Comparison of ENCODE assay signal across 10 mouse cellular contexts in genomic region chr19:41832501-41833201, GRCm38 (mm10). TPM values are rescaled to one million over a fixed set of nuclear protein-coding genes. Genes with fewer than 3 reads are reported as not detected.
A peak's percentile ranks its signal among the peaks of the same experiment; 100 is the strongest.
DNase-seq lines count a peak whose midpoint lies in the region; ATAC-seq and TF ChIP-seq lines count a peak whose summit lies in the region.
"Had no signal": no experiment of that assay in that cellular context is flagged by ENCODE, and none has a peak within 500 bp of the region (broad histone marks: within the 10 kb centered on the region; RNA-seq: fewer than 3 reads in every experiment).

No protein-coding gene starts in this region.

- H3K36me3 ChIP-seq in liver, embryonic 16.5 days (ENCODE audit: control insufficient read depth, insufficient read depth) = no peaks in the 10 kb centered on the region
- H3K36me3 ChIP-seq in small intestine, adult 2 months (ENCODE audit: control insufficient read depth, insufficient read depth, low read length) = no peaks in the 10 kb centered on the region

- 40% methylated on average over 13 of the region's 13 CpGs for WGBS in liver, embryonic 16.5 days (ENCODE audit: insufficient replicate concordance)
- WGBS in small intestine, adult 2 months = 48% methylated on average over 13 of the region's 13 CpGs

- peaks cover 62% of the 10 kb centered on the region for H3K4me1 ChIP-seq in liver, embryonic 16.5 days (ENCODE audit: control insufficient read depth, low read depth, low read length)
- peaks cover 15% of the 10 kb centered on the region for H3K4me1 ChIP-seq in small intestine, adult 2 months (ENCODE audit: control insufficient read depth, insufficient read depth, insufficient read length, low read length)

- no peaks in the 10 kb centered on the region for H3K9me3 ChIP-seq in liver, embryonic 16.5 days (replicated peaks; ENCODE audit: control insufficient read depth, low read length)

- TF ChIP-seq CTCF in small intestine, adult 2 months (IDR thresholded peaks at IDR 0.05; ENCODE audit: extremely low read depth, insufficient read length, insufficient replicate concordance, low read depth, low read length) = no peak

- peak overlapping the region; percentile 8; the same call in 1 of the 2 replicates for H3K9ac ChIP-seq in liver, embryonic 16.5 days (ENCODE audit: low read depth, low read length)

- H3K27me3 ChIP-seq in liver, embryonic 16.5 days (ENCODE audit: control insufficient read depth, insufficient read depth, low read depth, low read length) = no peaks in the 10 kb centered on the region
- H3K27me3 ChIP-seq in small intestine, adult 2 months (ENCODE audit: control insufficient read depth, insufficient read depth, low read length) = no peaks in the 10 kb centered on the region

- peak overlapping the region; percentile 18; the same call in 1 of the 2 replicates for H3K27ac ChIP-seq in liver, embryonic 16.5 days (ENCODE audit: low read length)
- no peak overlapping the region for H3K27ac ChIP-seq in small intestine, adult 2 months (ENCODE audit: insufficient read depth, low read depth, low read length)

- no peak for ATAC-seq in liver, embryonic 16.5 days (ENCODE audit: low read depth)

- peak overlapping the region; percentile 87 for H3K4me3 ChIP-seq in liver, embryonic 16.5 days (ENCODE audit: low read depth, low read length)
- peak overlapping the region; percentile 26 for H3K4me3 ChIP-seq in small intestine, adult 2 months (ENCODE audit: low read depth, low read length)

- no peak for TF ChIP-seq POLR2A in small intestine, adult 2 months (IDR thresholded peaks at IDR 0.05; ENCODE audit: low read depth, low read length)

- peak overlapping the region; percentile 88 for H3K4me2 ChIP-seq in liver, embryonic 16.5 days (ENCODE audit: low read depth, low read length)

- DNase-seq in adrenal gland, adult (ENCODE audit: inconsistent age in 2 of 2, low spot score in 1 of 2) = peak; percentile 11 to 31
- no peak for DNase-seq in adrenal gland, adult 18-20 months (ENCODE audit: low spot score in 2 of 2)
- DNase-seq in right cerebral cortex, adult 18-20 months = peak; percentile 22
- DNase-seq in right cerebral cortex, postnatal 4 days = no peak
- DNase-seq in thymus, postnatal 4 days = no peak
- no peak for DNase-seq in urinary bladder, adult 2 months (ENCODE audit: low spot score)
- DNase-seq: heart, postnatal 4 days; lung, postnatal 10 days had no signal

RNA-seq across cellular contexts. Expression of gene Frat1, which starts 2.9 kb away (rescaled TPM):
- total RNA-seq in adrenal gland, adult 18-20 months (2021) = 1 to 10 TPM; 4.1 to 4.9 TPM
- polyA plus RNA-seq in liver, embryonic 16.5 days (2015; fragmentation: Nextera tagmentation; extraction: Ambion mirVana) = 8.3 and 8.5 TPM in 2 replicates
- 8.1 and 29.1 TPM in 2 replicates for polyA plus RNA-seq in small intestine, adult 2 months (2012; rRNA removed)
- 0.95 and 1.5 TPM in 2 replicates for polyA plus RNA-seq in urinary bladder, adult 2 months (2012; rRNA removed)

RNA-seq across cellular contexts. Expression of gene Frat2, which starts 15.3 kb away (rescaled TPM):
- 1 to 10 TPM; 1.4 to 3.4 TPM for total RNA-seq in adrenal gland, adult 18-20 months (2021)
- polyA plus RNA-seq in liver, embryonic 16.5 days (2015; fragmentation: Nextera tagmentation; extraction: Ambion mirVana) = 2.5 and 2.7 TPM in 2 replicates
- polyA plus RNA-seq in small intestine, adult 2 months (2012; rRNA removed) = 13.7 and 62.2 TPM in 2 replicates
- polyA plus RNA-seq in urinary bladder, adult 2 months (2012; rRNA removed) = 1.8 and 2.3 TPM in 2 replicates

RNA-seq across cellular contexts. Expression of gene Arhgap19, which starts 30.8 kb away (rescaled TPM):
- 1 to 10 TPM; 4.2 to 4.8 TPM for total RNA-seq in adrenal gland, adult 18-20 months (2021)
- 25.6 and 27.5 TPM in 2 replicates for polyA plus RNA-seq in liver, embryonic 16.5 days (2015; fragmentation: Nextera tagmentation; extraction: Ambion mirVana)
- polyA plus RNA-seq in small intestine, adult 2 months (2012; rRNA removed) = 0.71 and 2.1 TPM in 2 replicates
- polyA plus RNA-seq in urinary bladder, adult 2 months (2012; rRNA removed) = 4.3 and 4.6 TPM in 2 replicates

Comparison
In these comparisons a context has a peak if more than half of its experiments do, and no peak if none do; other contexts are left out.
1. DNase-seq: peak in adrenal gland, adult (2 of 2) and right cerebral cortex, adult 18-20 months (single experiment); none in adrenal gland, adult 18-20 months (0 of 2), right cerebral cortex, postnatal 4 days (single experiment), thymus, postnatal 4 days (single experiment) and urinary bladder, adult 2 months (single experiment).